Mouse (Mus musculus): Measurements from ENCODE around the gene Glipr1. TPM values are rescaled to one million over a fixed set of nuclear protein-coding genes. Genes with fewer than 3 reads are reported as not detected.

Glipr1 gene
- total and polyA plus RNA-seq, 3 experiments: 341 to 1,004 (median 471) TPM

DNA sequence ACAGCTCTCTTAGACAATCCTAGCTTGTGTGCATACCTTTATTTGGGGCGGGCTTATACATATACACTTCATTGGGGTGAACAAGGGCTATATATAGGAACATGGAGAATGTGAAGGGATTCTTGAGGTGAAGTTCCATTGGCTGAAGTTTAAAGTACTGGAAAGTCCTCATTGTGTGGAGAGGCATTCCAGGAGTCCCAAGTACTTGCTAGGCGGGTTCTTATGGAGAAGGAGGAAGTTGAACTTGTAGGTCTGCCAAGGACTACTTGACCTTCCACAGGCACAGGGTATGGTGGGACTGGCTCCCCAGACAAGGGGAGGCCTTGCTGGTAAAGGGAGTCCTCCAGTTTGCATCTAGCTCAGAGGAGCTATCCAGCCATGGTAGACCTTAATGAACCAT lies 43.1 kb downstream of the Glipr1 start:
- H3K27me3 ChIP-seq (replicated peaks): no peaks in the 10 kb centered on the region
- no peak overlapping the region for H3K9ac ChIP-seq (ENCODE audit: insufficient read depth, low read depth)
- no peaks in the 10 kb centered on the region for H3K36me3 ChIP-seq (replicated peaks in 1 of 2; ENCODE audit: control insufficient read depth in 1 of 2, insufficient read depth in 1 of 2, low read length in 1 of 2)
- DNase-seq (ENCODE audit: extremely low read depth): no peak
- dilution Hi-C loops (cut with MboI; ENCODE audit: extremely low pct_ligation_motif_present, extremely low pct_unique_long_range_greater_than_20kb, low sequenced_read_pairs) (no loop called here), in situ Hi-C loops (cut with MboI; ENCODE audit: low pct_ligation_motif_present, low pct_unique_long_range_greater_than_20kb, low sequenced_read_pairs) (no loop called here)
- no peaks in the 10 kb centered on the region for H3K79me2 ChIP-seq (replicated peaks; ENCODE audit: control insufficient read depth, extremely low read depth, insufficient read depth, poor library complexity, severe bottlenecking)
- no peaks in the 10 kb centered on the region for H3K9me3 ChIP-seq (replicated peaks; ENCODE audit: low read length)
- no peak overlapping the region for H3K4me2 ChIP-seq (ENCODE audit: insufficient read depth, low read depth, poor library complexity, severe bottlenecking)
- H3K4me1 ChIP-seq (ENCODE audit: control insufficient read depth in 1 of 2, insufficient read depth in 2 of 2): no peaks in the 10 kb centered on the region
- no peak overlapping the region for H3K4me3 ChIP-seq (replicated peaks in 1 of 3; ENCODE audit: low read depth in 2 of 3, low read length in 2 of 3, poor library complexity in 1 of 3)
- no peak overlapping the region for H3K27ac ChIP-seq (ENCODE audit: insufficient read depth, low read depth)
- no peak for TF ChIP-seq ZC3H11A (IDR thresholded peaks at IDR 0.05; ENCODE audit: low read depth, low read length)
- TF ChIP-seq MAZ (IDR thresholded peaks at IDR 0.05; ENCODE audit: low read depth, low read length): no peak
- no peak for TF ChIP-seq ELF1 (IDR thresholded peaks at IDR 0.05; ENCODE audit: low read depth, low read length)
- TF ChIP-seq PAX5 (IDR thresholded peaks at IDR 0.05; ENCODE audit: low read length): no peak
- TF ChIP-seq CHD2 (IDR thresholded peaks at IDR 0.05; ENCODE audit: low read length): no peak
- TF ChIP-seq SMC3 (IDR thresholded peaks at IDR 0.05; ENCODE audit: low read depth, low read length): no peak
- no peak for TF ChIP-seq RAD21 (IDR thresholded peaks at IDR 0.05; ENCODE audit: low read depth, low read length)

DNA sequence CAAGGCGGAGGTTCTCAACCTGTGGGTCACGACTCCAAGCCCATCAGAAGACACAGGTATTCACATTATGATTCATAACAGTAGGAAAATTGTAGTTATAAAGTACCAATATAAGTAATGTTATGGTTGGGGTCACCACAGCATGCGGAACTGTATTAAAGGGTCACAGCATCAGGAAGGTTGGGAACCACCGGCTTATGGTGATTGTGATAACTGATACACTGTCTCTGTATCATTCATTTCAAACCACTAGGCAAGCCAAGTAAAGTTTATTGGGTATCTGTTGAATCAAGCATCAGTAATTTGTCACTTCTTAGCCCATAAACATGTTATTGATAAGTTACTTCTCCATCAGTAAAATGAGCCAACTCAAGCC lies 44.4 kb downstream of the Glipr1 start:
- no peak overlapping the region for H3K9ac ChIP-seq (ENCODE audit: insufficient read depth, low read depth)
- no peak for DNase-seq (ENCODE audit: extremely low read depth)
- no peak overlapping the region for H3K4me3 ChIP-seq (replicated peaks in 1 of 3; ENCODE audit: low read depth in 2 of 3, low read length in 2 of 3, poor library complexity in 1 of 3)
- in situ Hi-C loops (cut with MboI; ENCODE audit: low pct_ligation_motif_present, low pct_unique_long_range_greater_than_20kb, low sequenced_read_pairs) (no loop called here), dilution Hi-C loops (cut with MboI; ENCODE audit: extremely low pct_ligation_motif_present, extremely low pct_unique_long_range_greater_than_20kb, low sequenced_read_pairs) (no loop called here)
- H3K27me3 ChIP-seq (replicated peaks): no peaks in the 10 kb centered on the region
- no peaks in the 10 kb centered on the region for H3K36me3 ChIP-seq (replicated peaks in 1 of 2; ENCODE audit: control insufficient read depth in 1 of 2, insufficient read depth in 1 of 2, low read length in 1 of 2)
- H3K4me1 ChIP-seq (ENCODE audit: control insufficient read depth in 1 of 2, insufficient read depth in 2 of 2): no peaks in the 10 kb centered on the region
- H3K27ac ChIP-seq (ENCODE audit: insufficient read depth, low read depth): no peak overlapping the region
- H3K4me2 ChIP-seq (ENCODE audit: insufficient read depth, low read depth, poor library complexity, severe bottlenecking): peak overlapping the region; percentile 48; the same call in 1 of the 2 replicates
- no peaks in the 10 kb centered on the region for H3K9me3 ChIP-seq (replicated peaks; ENCODE audit: low read length)
- TF ChIP-seq MAX (IDR thresholded peaks at IDR 0.05; ENCODE audit: low read length) (no peak), MAFK (IDR thresholded peaks at IDR 0.05; ENCODE audit: insufficient replicate concordance, low read length) (no peak), TBP (conservative IDR thresholded peaks at IDR 0.05; ENCODE audit: low read depth, low read length) (no peak)
- no peaks in the 10 kb centered on the region for H3K79me2 ChIP-seq (replicated peaks; ENCODE audit: control insufficient read depth, extremely low read depth, insufficient read depth, poor library complexity, severe bottlenecking)

DNA sequence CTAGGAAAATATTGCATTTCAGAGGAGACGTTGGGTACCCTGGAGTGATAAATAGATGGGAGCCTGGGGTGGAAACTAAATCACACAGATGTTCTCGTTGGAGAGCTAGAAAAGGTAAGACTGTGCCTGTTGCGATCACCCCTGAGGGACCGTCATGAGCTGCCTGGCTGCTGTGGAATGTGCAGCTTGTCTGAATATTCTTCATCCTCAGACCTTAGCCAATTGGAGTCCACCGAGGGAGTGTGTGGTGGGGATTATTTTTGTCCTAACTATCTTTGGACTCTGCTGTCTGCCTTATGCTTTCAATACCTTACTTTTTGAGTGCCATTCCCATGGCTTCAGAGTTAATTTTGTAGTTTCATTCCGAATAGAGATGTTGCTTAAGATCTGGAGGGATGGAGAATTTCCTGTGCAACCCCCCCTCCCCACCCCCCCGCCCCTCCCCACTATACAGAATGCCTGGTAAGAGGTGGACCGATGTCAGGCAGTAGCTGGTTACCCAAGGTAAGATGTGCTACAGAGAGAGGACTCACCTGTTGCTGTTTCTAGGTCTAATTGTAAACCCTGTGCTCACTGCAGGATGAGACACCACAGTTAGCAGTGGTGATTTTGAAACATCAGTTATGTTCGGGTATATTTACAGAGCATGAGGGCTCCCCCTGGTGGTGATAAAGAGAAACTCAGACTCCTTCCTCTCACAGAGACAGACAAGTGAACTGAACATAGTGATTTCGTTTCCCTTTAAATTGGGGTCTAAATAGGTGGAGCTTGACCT lies 45.0 kb downstream of the Glipr1 start:
- H3K27me3 ChIP-seq (replicated peaks): no peaks in the 10 kb centered on the region
- no peaks in the 10 kb centered on the region for H3K79me2 ChIP-seq (replicated peaks; ENCODE audit: control insufficient read depth, extremely low read depth, insufficient read depth, poor library complexity, severe bottlenecking)
- no peaks in the 10 kb centered on the region for H3K36me3 ChIP-seq (replicated peaks in 1 of 2; ENCODE audit: control insufficient read depth in 1 of 2, insufficient read depth in 1 of 2, low read length in 1 of 2)
- dilution Hi-C loops (cut with MboI; ENCODE audit: extremely low pct_ligation_motif_present, extremely low pct_unique_long_range_greater_than_20kb, low sequenced_read_pairs) (no loop called here), in situ Hi-C loops (cut with MboI; ENCODE audit: low pct_ligation_motif_present, low pct_unique_long_range_greater_than_20kb, low sequenced_read_pairs) (no loop called here)
- H3K9me3 ChIP-seq (replicated peaks; ENCODE audit: low read length): no peaks in the 10 kb centered on the region
- H3K9ac ChIP-seq (ENCODE audit: insufficient read depth, low read depth): no peak overlapping the region
- no peak overlapping the region for H3K27ac ChIP-seq (ENCODE audit: insufficient read depth, low read depth)
- TF ChIP-seq SMC3 (IDR thresholded peaks at IDR 0.05; ENCODE audit: low read depth, low read length) (peak; percentile 74), RAD21 (IDR thresholded peaks at IDR 0.05; ENCODE audit: low read depth, low read length) (peak; percentile 71), CHD2 (IDR thresholded peaks at IDR 0.05; ENCODE audit: low read length) (no peak), CTCF (conservative IDR thresholded peaks at IDR 0.05 in 1 of 2, IDR thresholded peaks at IDR 0.05 in 1 of 2; ENCODE audit: low read depth in 2 of 2, low read length in 2 of 2) (peak; percentile 83 to 84), ETS1 (conservative IDR thresholded peaks at IDR 0.05; ENCODE audit: low read depth, low read length) (no peak), SIN3A (IDR thresholded peaks at IDR 0.05; ENCODE audit: low read length) (no peak), PAX5 (IDR thresholded peaks at IDR 0.05; ENCODE audit: low read length) (no peak)
- no peaks in the 10 kb centered on the region for H3K4me1 ChIP-seq (ENCODE audit: control insufficient read depth in 1 of 2, insufficient read depth in 2 of 2)
- H3K4me2 ChIP-seq (ENCODE audit: insufficient read depth, low read depth, poor library complexity, severe bottlenecking): peak overlapping the region; percentile 48; the same call in 1 of the 2 replicates
- DNase-seq (ENCODE audit: extremely low read depth): peak; percentile 82
- H3K4me3 ChIP-seq (replicated peaks in 1 of 3; ENCODE audit: low read depth in 2 of 3, low read length in 2 of 3, poor library complexity in 1 of 3): no peak overlapping the region

Measured in CH12.LX (cell line).